Mouse (Mus musculus): ENCODE measurements around the gene Erp29. TPM values are rescaled to one million over a fixed set of nuclear protein-coding genes. Genes with fewer than 3 reads are reported as not detected.

The Erp29 gene
- polyA plus RNA-seq, 1 experiment from 2014 or later, result 111 TPM

GRCm38 (mm10) chr5:121399540-121399939, 52.8 kb downstream of the Erp29 start:
- ATAC-seq (ENCODE audit: low FRiP score) (no peak), DNase-seq (ENCODE audit: low spot score) (no peak)
- H3K9ac ChIP-seq (ENCODE audit: low read depth, low read length), result no peak overlapping the region
- no peaks in the 10 kb centered on the region for H3K27me3 ChIP-seq (ENCODE audit: control insufficient read depth, insufficient read depth, low read length)
- H3K4me1 ChIP-seq (replicated peaks; ENCODE audit: control insufficient read depth, insufficient read depth, low read length), result no peaks in the 10 kb centered on the region; the same call in 1 of the 2 replicates
- WGBS, result 88% methylated on average over 5 of the region's 5 CpGs
- no peak overlapping the region for H3K4me2 ChIP-seq (replicated peaks; ENCODE audit: low read depth, low read length)
- H3K27ac ChIP-seq (ENCODE audit: low read depth, low read length), result no peak overlapping the region
- no peaks in the 10 kb centered on the region for H3K9me3 ChIP-seq (ENCODE audit: control insufficient read depth, low read length)
- no peak overlapping the region for H3K4me3 ChIP-seq (ENCODE audit: low read depth, low read length)
- H3K36me3 ChIP-seq (ENCODE audit: control insufficient read depth, insufficient read depth, low read length), result no peaks in the 10 kb centered on the region

GRCm38 (mm10) chr5:121398965-121399462, 53.3 kb downstream of the Erp29 start:
- no peaks in the 10 kb centered on the region for H3K27me3 ChIP-seq (ENCODE audit: control insufficient read depth, insufficient read depth, low read length)
- no peaks in the 10 kb centered on the region; the same call in 1 of the 2 replicates for H3K4me1 ChIP-seq (replicated peaks; ENCODE audit: control insufficient read depth, insufficient read depth, low read length)
- no peak for ATAC-seq (ENCODE audit: low FRiP score)
- H3K4me3 ChIP-seq (ENCODE audit: low read depth, low read length), result peak overlapping the region; percentile 97
- 59% methylated on average over 9 of the region's 9 CpGs for WGBS
- no peaks in the 10 kb centered on the region for H3K36me3 ChIP-seq (ENCODE audit: control insufficient read depth, insufficient read depth, low read length)
- peak overlapping the region; percentile 89 for H3K4me2 ChIP-seq (replicated peaks; ENCODE audit: low read depth, low read length)
- peak overlapping the region; percentile 86 for H3K9ac ChIP-seq (ENCODE audit: low read depth, low read length)
- H3K9me3 ChIP-seq (ENCODE audit: control insufficient read depth, low read length), result no peaks in the 10 kb centered on the region
- DNase-seq (ENCODE audit: low spot score), result no peak
- H3K27ac ChIP-seq (ENCODE audit: low read depth, low read length), result no peak overlapping the region

- WGBS, result 1% methylated on average over 57 of the region's 67 CpGs
These were observed 54.0 kb downstream of the Erp29 start for GRCm38 (mm10) chr5:121398146-121398964.

GRCm38 (mm10) chr5:121397187-121398145, 54.8 kb downstream of the Erp29 start, which contains the start of gene Naa25:
Gene Naa25, plus strand, starts transcription at chr5:121397936.
- no peaks in the 10 kb centered on the region for H3K36me3 ChIP-seq (ENCODE audit: control insufficient read depth, insufficient read depth, low read length)
- no peaks in the 10 kb centered on the region for H3K9me3 ChIP-seq (ENCODE audit: control insufficient read depth, low read length)
- peak within 1 kb of the TSS; percentile 89 for H3K4me2 ChIP-seq (replicated peaks; ENCODE audit: low read depth, low read length)
- no peaks in the 10 kb centered on the region for H3K27me3 ChIP-seq (ENCODE audit: control insufficient read depth, insufficient read depth, low read length)
- no peaks in the 10 kb centered on the region; the same call in 1 of the 2 replicates for H3K4me1 ChIP-seq (replicated peaks; ENCODE audit: control insufficient read depth, insufficient read depth, low read length)
- H3K9ac ChIP-seq (ENCODE audit: low read depth, low read length), result peak within 1 kb of the TSS; percentile 86
- peak within 1 kb of the TSS; percentile 70 for H3K27ac ChIP-seq (ENCODE audit: low read depth, low read length)
- DNase-seq (ENCODE audit: low spot score) (peak; percentile 99), ATAC-seq (ENCODE audit: low FRiP score) (peak; percentile 96)
- WGBS, result 11% methylated on average over 53 of the region's 53 CpGs
- peak within 1 kb of the TSS; percentile 97 for H3K4me3 ChIP-seq (ENCODE audit: low read depth, low read length)

More at GRCm38 (mm10) chr5:121398146-121398964, 54.0 kb downstream of the Erp29 start:
- H3K9me3 ChIP-seq (ENCODE audit: control insufficient read depth, low read length), result no peaks in the 10 kb centered on the region
- no peaks in the 10 kb centered on the region for H3K36me3 ChIP-seq (ENCODE audit: control insufficient read depth, insufficient read depth, low read length)
- H3K4me3 ChIP-seq (ENCODE audit: low read depth, low read length), result peak overlapping the region; percentile 97
- peak overlapping the region; percentile 89 for H3K4me2 ChIP-seq (replicated peaks; ENCODE audit: low read depth, low read length)
- peak; percentile 66 for DNase-seq (ENCODE audit: low spot score)
- no peaks in the 10 kb centered on the region; the same call in 1 of the 2 replicates for H3K4me1 ChIP-seq (replicated peaks; ENCODE audit: control insufficient read depth, insufficient read depth, low read length)
- peak; percentile 59 for ATAC-seq (ENCODE audit: low FRiP score)
- peak overlapping the region; percentile 86 for H3K9ac ChIP-seq (ENCODE audit: low read depth, low read length)
- no peaks in the 10 kb centered on the region for H3K27me3 ChIP-seq (ENCODE audit: control insufficient read depth, insufficient read depth, low read length)
- H3K27ac ChIP-seq (ENCODE audit: low read depth, low read length), result peak overlapping the region; percentile 39; the same call in 1 of the 2 replicates

GRCm38 (mm10) chr5:121395621-121396020, 56.7 kb downstream of the Erp29 start:
- 85% methylated on average over 5 of the region's 5 CpGs for WGBS
- DNase-seq (ENCODE audit: low spot score), result no peak
- H3K27me3 ChIP-seq (ENCODE audit: control insufficient read depth, insufficient read depth, low read length), result no peaks in the 10 kb centered on the region
- no peak overlapping the region for H3K4me2 ChIP-seq (replicated peaks; ENCODE audit: low read depth, low read length)
- no peak for ATAC-seq (ENCODE audit: low FRiP score)
- no peak overlapping the region for H3K9ac ChIP-seq (ENCODE audit: low read depth, low read length)
- H3K9me3 ChIP-seq (ENCODE audit: control insufficient read depth, low read length), result no peaks in the 10 kb centered on the region
- no peak overlapping the region for H3K27ac ChIP-seq (ENCODE audit: low read depth, low read length)
- no peaks in the 10 kb centered on the region; the same call in 1 of the 2 replicates for H3K4me1 ChIP-seq (replicated peaks; ENCODE audit: control insufficient read depth, insufficient read depth, low read length)
- H3K36me3 ChIP-seq (ENCODE audit: control insufficient read depth, insufficient read depth, low read length), result no peaks in the 10 kb centered on the region
- H3K4me3 ChIP-seq (ENCODE audit: low read depth, low read length), result no peak overlapping the region

GRCm38 (mm10) chr5:121393402-121393801, 58.9 kb downstream of the Erp29 start:
- Histone ChIP-seq H3K9ac (ENCODE audit: low read depth, low read length) (no peak overlapping the region), H3K4me3 (ENCODE audit: low read depth, low read length) (no peak overlapping the region), H3K27me3 (ENCODE audit: control insufficient read depth, insufficient read depth, low read length) (no peaks in the 10 kb centered on the region), H3K4me2 (replicated peaks; ENCODE audit: low read depth, low read length) (no peak overlapping the region), H3K36me3 (ENCODE audit: control insufficient read depth, insufficient read depth, low read length) (no peaks in the 10 kb centered on the region), H3K9me3 (ENCODE audit: control insufficient read depth, low read length) (no peaks in the 10 kb centered on the region), H3K4me1 (replicated peaks; ENCODE audit: control insufficient read depth, insufficient read depth, low read length) (no peaks in the 10 kb centered on the region), H3K27ac (ENCODE audit: low read depth, low read length) (no peak overlapping the region)
- DNase-seq (ENCODE audit: low spot score), result no peak
- 84% methylated on average over 3 of the region's 3 CpGs for WGBS
- ATAC-seq (ENCODE audit: low FRiP score), result no peak

GRCm38 (mm10) chr5:121392667-121393380, 59.5 kb downstream of the Erp29 start:
- DNase-seq (ENCODE audit: low spot score) (peak; percentile 66), ATAC-seq (ENCODE audit: low FRiP score) (no peak)
- Histone ChIP-seq H3K4me3 (ENCODE audit: low read depth, low read length) (no peak overlapping the region), H3K27ac (ENCODE audit: low read depth, low read length) (no peak overlapping the region), H3K9ac (ENCODE audit: low read depth, low read length) (no peak overlapping the region), H3K27me3 (ENCODE audit: control insufficient read depth, insufficient read depth, low read length) (no peaks in the 10 kb centered on the region), H3K36me3 (ENCODE audit: control insufficient read depth, insufficient read depth, low read length) (no peaks in the 10 kb centered on the region), H3K4me2 (replicated peaks; ENCODE audit: low read depth, low read length) (no peak overlapping the region), H3K9me3 (ENCODE audit: control insufficient read depth, low read length) (no peaks in the 10 kb centered on the region), H3K4me1 (replicated peaks; ENCODE audit: control insufficient read depth, insufficient read depth, low read length) (no peaks in the 10 kb centered on the region)
- 59% methylated on average over 16 of the region's 16 CpGs for WGBS

GRCm38 (mm10) chr5:121389691-121390090, 62.6 kb downstream of the Erp29 start:
- Histone ChIP-seq H3K27me3 (ENCODE audit: control insufficient read depth, insufficient read depth, low read length) (no peaks in the 10 kb centered on the region), H3K36me3 (ENCODE audit: control insufficient read depth, insufficient read depth, low read length) (no peaks in the 10 kb centered on the region), H3K9me3 (ENCODE audit: control insufficient read depth, low read length) (no peaks in the 10 kb centered on the region), H3K4me2 (replicated peaks; ENCODE audit: low read depth, low read length) (no peak overlapping the region), H3K9ac (ENCODE audit: low read depth, low read length) (no peak overlapping the region), H3K4me1 (replicated peaks; ENCODE audit: control insufficient read depth, insufficient read depth, low read length) (no peaks in the 10 kb centered on the region), H3K4me3 (ENCODE audit: low read depth, low read length) (no peak overlapping the region), H3K27ac (ENCODE audit: low read depth, low read length) (no peak overlapping the region)
- no peak for DNase-seq (ENCODE audit: low spot score)
- no peak for ATAC-seq (ENCODE audit: low FRiP score)
